Mouse (Mus musculus) kidney, adult 2 months (tissue): Measurements from ENCODE around the gene Dctd.

Experiments used
- CTCF ChIP-seq: fragments of 200-500 bp; conservative IDR thresholded peaks from 2 replicates; pipeline ENCODE4 v1.5.1; 2011; ENCODE audit warnings: low read depth, mild to moderate bottlenecking, control low read depth, low read length, moderate library complexity, mixed read lengths; ENCODE audit not compliant: insufficient read depth, insufficient read length
- POLR2A ChIP-seq: fragments of 200-500 bp; IDR thresholded peaks from one replicate; pipeline ENCODE4 v1.6.1; 2011; ENCODE audit warnings: low read depth, low read length, control low read depth

GRCm38 (mm10) chr8:48183758-48184157 lies 84.9 kb downstream of the Dctd start:
- no peak for TF ChIP-seq CTCF
- TF ChIP-seq POLR2A: no peak
